Mouse (Mus musculus) small intestine, adult 2 months (tissue): ENCODE measurements around the gene Sipa1l2.

Experiments used
- CTCF ChIP-seq: fragments of 200-500 bp; IDR thresholded peaks from 2 replicates; pipeline ENCODE4 v1.5.1; 2012; ENCODE audit warnings: low read depth, mild to moderate bottlenecking, control low read depth, inconsistent platforms, low read length, moderate library complexity, mixed read lengths; ENCODE audit not compliant: insufficient replicate concordance, insufficient read length; ENCODE audit errors: extremely low read depth
- POLR2A ChIP-seq: fragments of 200-500 bp; IDR thresholded peaks from 2 replicates; pipeline ENCODE4 v1.6.1; 2012; ENCODE audit warnings: low read depth, mild to moderate bottlenecking, control low read depth, inconsistent platforms, low read length, moderate library complexity

DNA sequence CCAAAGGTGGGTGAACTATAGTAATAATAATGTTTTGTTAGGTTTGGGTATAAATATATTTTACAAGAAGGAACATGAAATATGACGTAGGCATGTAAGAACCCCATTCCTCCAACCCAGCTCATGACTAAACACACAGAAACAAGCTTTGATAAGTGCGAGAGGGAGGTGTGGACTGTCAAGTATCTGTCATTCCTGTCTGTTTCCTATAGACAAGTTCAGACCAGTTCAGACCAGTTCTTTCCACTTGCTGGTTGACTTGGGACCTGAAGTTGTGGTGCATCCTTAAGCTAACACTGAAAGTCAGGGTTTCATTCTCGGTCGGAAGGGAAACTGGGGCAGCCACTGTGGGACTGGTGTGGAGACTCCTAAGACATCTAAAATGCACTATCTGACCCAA lies 197.0 kb downstream of the Sipa1l2 start:
- no peak for TF ChIP-seq POLR2A
- TF ChIP-seq CTCF = no peak
